Mouse (Mus musculus): ENCODE measurements around the gene Epn3. TPM values are rescaled to one million over a fixed set of nuclear protein-coding genes. Genes with fewer than 3 reads are reported as not detected.

Gene Epn3
- total and polyA plus RNA-seq, 3 experiments, result 0.04 to 0.19 TPM; not detected in 1

DNA sequence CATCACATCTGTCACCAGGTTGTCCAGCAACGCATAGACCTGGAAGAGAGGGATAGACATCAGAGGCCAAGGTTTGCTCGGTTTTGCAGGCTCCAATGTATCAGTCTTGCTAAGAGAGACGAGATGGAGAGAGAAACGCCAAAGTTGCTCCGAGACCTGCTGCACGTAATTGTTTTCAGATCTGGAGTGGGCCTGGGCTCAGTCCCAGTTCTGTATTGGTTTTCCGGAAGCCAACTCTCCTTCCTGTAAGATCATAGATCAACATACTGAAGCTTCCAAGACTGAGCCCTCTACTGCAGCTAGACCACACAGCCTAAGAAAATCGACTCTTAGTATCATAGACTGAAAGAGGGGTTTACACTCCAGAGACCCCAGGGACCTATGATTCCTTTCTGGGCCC, 1.7 kb upstream of the Epn3 start:
- peaks cover 79% of the 10 kb centered on the region for H3K27me3 ChIP-seq (replicated peaks)
- H3K9ac ChIP-seq (ENCODE audit: insufficient read depth, low read depth), result no peak overlapping the region
- H3K4me1 ChIP-seq (ENCODE audit: control insufficient read depth in 1 of 2, insufficient read depth in 2 of 2), result peaks cover 9 to 16% of the 10 kb centered on the region in 2 experiments; a peak in 3 of 4 replicates
- H3K9me3 ChIP-seq (replicated peaks; ENCODE audit: low read length), result no peaks in the 10 kb centered on the region
- in situ Hi-C loops (cut with MboI; ENCODE audit: low pct_ligation_motif_present, low pct_unique_long_range_greater_than_20kb, low sequenced_read_pairs), result loop anchor here (5.0 kb wide), 1 partner anchor 36 kb away; no protein-coding TSS in a partner anchor
- no peaks in the 10 kb centered on the region for H3K36me3 ChIP-seq (replicated peaks in 1 of 2; ENCODE audit: control insufficient read depth in 1 of 2, insufficient read depth in 1 of 2, low read length in 1 of 2)
- no peak for TF ChIP-seq MEF2A (IDR thresholded peaks at IDR 0.05; ENCODE audit: borderline replicate concordance, low read depth, low read length)
- TF ChIP-seq USF2 (conservative IDR thresholded peaks at IDR 0.05; ENCODE audit: low read depth, low read length), result no peak
- no peak for TF ChIP-seq RCOR1 (conservative IDR thresholded peaks at IDR 0.05; ENCODE audit: low read depth, low read length)
- TF ChIP-seq ZMIZ1 (IDR thresholded peaks at IDR 0.05; ENCODE audit: low read depth, low read length), result no peak
- no peak for TF ChIP-seq CHD2 (IDR thresholded peaks at IDR 0.05; ENCODE audit: low read length)
- TF ChIP-seq NRF1 (IDR thresholded peaks at IDR 0.05; ENCODE audit: low read depth, low read length), result no peak
- no peak for TF ChIP-seq MXI1 (IDR thresholded peaks at IDR 0.05; ENCODE audit: low read depth, low read length)
- TF ChIP-seq MAX (IDR thresholded peaks at IDR 0.05; ENCODE audit: low read length), result no peak
- no peak for TF ChIP-seq USF1 (IDR thresholded peaks at IDR 0.05; ENCODE audit: low read depth, low read length)
- TF ChIP-seq JUN (IDR thresholded peaks at IDR 0.05; ENCODE audit: insufficient read depth, low read depth, low read length), result no peak
- no peak for TF ChIP-seq UBTF (IDR thresholded peaks at IDR 0.05; ENCODE audit: low read depth, low read length)
- TF ChIP-seq KAT2A (IDR thresholded peaks at IDR 0.05; ENCODE audit: insufficient replicate concordance, low read length), result no peak
- no peak for DNase-seq (ENCODE audit: extremely low read depth)
- no peak overlapping the region for H3K4me3 ChIP-seq (replicated peaks in 1 of 3; ENCODE audit: low read depth in 2 of 3, low read length in 2 of 3, poor library complexity in 1 of 3)
- dilution Hi-C loops (cut with MboI; ENCODE audit: extremely low pct_ligation_motif_present, extremely low pct_unique_long_range_greater_than_20kb, low sequenced_read_pairs), result no loop called here
- no peaks in the 10 kb centered on the region for H3K79me2 ChIP-seq (replicated peaks; ENCODE audit: control insufficient read depth, extremely low read depth, insufficient read depth, poor library complexity, severe bottlenecking)
- H3K4me2 ChIP-seq (ENCODE audit: insufficient read depth, low read depth, poor library complexity, severe bottlenecking), result no peak overlapping the region
- H3K27ac ChIP-seq (ENCODE audit: insufficient read depth, low read depth), result no peak overlapping the region

DNA sequence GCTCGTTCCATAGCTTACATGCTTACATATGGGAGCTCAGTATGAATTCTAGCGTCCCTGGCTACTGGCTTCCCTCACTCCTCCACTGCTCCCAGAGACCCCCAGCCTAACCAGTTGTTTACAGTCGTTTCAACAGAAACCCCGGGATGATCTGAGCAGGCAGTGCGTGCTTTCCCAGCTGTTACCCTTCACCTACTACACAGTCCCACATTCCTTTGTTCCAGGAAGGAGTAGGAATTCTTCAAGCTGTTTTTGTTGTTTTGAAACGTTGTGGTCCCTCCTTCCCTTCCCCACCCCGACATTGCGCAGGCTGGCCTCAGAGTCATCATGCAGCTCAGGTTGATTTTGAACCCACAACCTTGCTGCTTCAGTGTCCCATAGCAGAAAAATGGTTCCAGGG, 588 bp upstream of the Epn3 start:
- dilution Hi-C loops (cut with MboI; ENCODE audit: extremely low pct_ligation_motif_present, extremely low pct_unique_long_range_greater_than_20kb, low sequenced_read_pairs) (no loop called here), in situ Hi-C loops (cut with MboI; ENCODE audit: low pct_ligation_motif_present, low pct_unique_long_range_greater_than_20kb, low sequenced_read_pairs) (loop anchor here (5.0 kb wide), 1 partner anchor 37 kb away; no protein-coding TSS in a partner anchor)
- no peak overlapping the region for H3K4me3 ChIP-seq (replicated peaks in 1 of 3; ENCODE audit: low read depth in 2 of 3, low read length in 2 of 3, poor library complexity in 1 of 3)
- peaks cover 77% of the 10 kb centered on the region for H3K27me3 ChIP-seq (replicated peaks)
- no peak overlapping the region for H3K9ac ChIP-seq (ENCODE audit: insufficient read depth, low read depth)
- H3K9me3 ChIP-seq (replicated peaks; ENCODE audit: low read length), result no peaks in the 10 kb centered on the region
- peaks cover 9 to 26% of the 10 kb centered on the region in 2 experiments; a peak in 3 of 4 replicates for H3K4me1 ChIP-seq (ENCODE audit: control insufficient read depth in 1 of 2, insufficient read depth in 2 of 2)
- H3K4me2 ChIP-seq (ENCODE audit: insufficient read depth, low read depth, poor library complexity, severe bottlenecking), result no peak overlapping the region
- no peaks in the 10 kb centered on the region for H3K36me3 ChIP-seq (replicated peaks in 1 of 2; ENCODE audit: control insufficient read depth in 1 of 2, insufficient read depth in 1 of 2, low read length in 1 of 2)
- TF ChIP-seq ZNF384 (IDR thresholded peaks at IDR 0.05; ENCODE audit: low read depth, low read length), result no peak
- TF ChIP-seq RAD21 (IDR thresholded peaks at IDR 0.05; ENCODE audit: low read depth, low read length), result no peak
- no peak for DNase-seq (ENCODE audit: extremely low read depth)
- H3K27ac ChIP-seq (ENCODE audit: insufficient read depth, low read depth), result no peak overlapping the region
- H3K79me2 ChIP-seq (replicated peaks; ENCODE audit: control insufficient read depth, extremely low read depth, insufficient read depth, poor library complexity, severe bottlenecking), result no peaks in the 10 kb centered on the region

All from CH12.LX (cell line).